Mouse (Mus musculus) neural tube, embryonic 11.5 days (tissue): Measurements from ENCODE around the gene Rpl4. TPM values are rescaled to one million over a fixed set of nuclear protein-coding genes. Genes with fewer than 3 reads are reported as not detected.
"Not testable (repeated sequence)": the region's sequence is repeated elsewhere in the genome, so short reads cannot be mapped to it uniquely, and the experiment has no call there.

Source experiments
- ATAC-seq: fragments of 200-750 bp; cut with Nextera tagmentation; 2 replicates; pipeline ENCODE4 v1.8.0; 2017; ENCODE audit warnings: moderate number of reproducible peaks, mild to moderate bottlenecking, moderate TSS enrichment, moderate library complexity; ENCODE audit not compliant: insufficient read depth, low FRiP score, low TSS enrichment
- DNase-seq: peaks from one replicate; pipeline ENCODE4 v3.0.0-alpha.2; 2015; ENCODE audit warnings: low spot score
- H3K27ac ChIP-seq: fragments of 300-500 bp; sonication (generic); 2 replicates; pipeline ENCODE4 v1.5.1; 2014; ENCODE audit warnings: low read depth, mild to moderate bottlenecking, low read length
- H3K27me3 ChIP-seq: fragments of 300-500 bp; sonication (generic); 2 replicates; pipeline ENCODE4 v1.6.1; 2014; ENCODE audit warnings: mild to moderate bottlenecking, low read length, mixed read lengths; ENCODE audit not compliant: control insufficient read depth, insufficient read depth
- H3K36me3 ChIP-seq: fragments of 300-500 bp; sonication (generic); 2 replicates; pipeline ENCODE4 v1.6.1; 2014; ENCODE audit warnings: mild to moderate bottlenecking, low read length, moderate library complexity, mixed read lengths; ENCODE audit not compliant: control insufficient read depth, insufficient read depth
- H3K4me1 ChIP-seq: fragments of 300-500 bp; sonication (generic); 2 replicates; pipeline ENCODE4 v1.6.1; 2014; ENCODE audit warnings: low read length, mixed read lengths; ENCODE audit not compliant: control insufficient read depth, insufficient read depth
- H3K4me2 ChIP-seq: fragments of 300-500 bp; sonication (generic); 2 replicates; pipeline ENCODE4 v1.6.1; 2014; ENCODE audit warnings: low read depth, mild to moderate bottlenecking, moderate library complexity
- H3K4me3 ChIP-seq: fragments of 300-500 bp; sonication (generic); 2 replicates; pipeline ENCODE4 v1.5.1; 2014; ENCODE audit warnings: low read depth, low read length
- H3K9ac ChIP-seq: fragments of 300-500 bp; sonication (generic); 2 replicates; pipeline ENCODE4 v1.6.1; 2014; ENCODE audit warnings: mild to moderate bottlenecking, low read length
- H3K9me3 ChIP-seq: fragments of 300-500 bp; sonication (generic); 2 replicates; pipeline ENCODE4 v1.6.1; 2016; ENCODE audit warnings: low read length; ENCODE audit not compliant: control insufficient read depth
- WGBS: fragments of 180-500 bp; shearing (Covaris S2); extraction: QIAGEN DNeasy Blood & Tissue Kit; methylation state at CpG from one replicate; pipeline ENCODE4 v1.1.7; 2014; 5-methylcytosine and 5-hydroxymethylcytosine counted together
- polyA plus RNA-seq: library from polyadenylated mRNA; unstranded; fragments of >200 nt; fragmentation: Nextera tagmentation; extraction: Ambion mirVana; gene quantifications from 2 replicates; pipeline ENCODE4 v1.2.1, GENCODE M21; 2014

Gene Rpl4
- polyA plus RNA-seq, 1 experiment from 2014 or later: 1,092 TPM

GRCm38 (mm10) chr9:64169967-64170366, 3.2 kb upstream of the Rpl4 start:
- WGBS: 96% methylated on average over 3 of the region's 3 CpGs
- H3K4me3 ChIP-seq, H3K9me3 ChIP-seq, H3K4me2 ChIP-seq, H3K27me3 ChIP-seq, H3K27ac ChIP-seq, DNase-seq, H3K9ac ChIP-seq, H3K4me1 ChIP-seq, H3K36me3 ChIP-seq, ATAC-seq: not testable (repeated sequence)

- ATAC-seq: no peak
- H3K4me1 ChIP-seq: no peaks in the 10 kb centered on the region
- 3% methylated on average over 18 of the region's 18 CpGs for WGBS
Measured at GRCm38 (mm10) chr9:64172145-64172815, 895 bp upstream of the Rpl4 start.

GRCm38 (mm10) chr9:64173666-64174220, 568 bp downstream of the Rpl4 start:
- Histone ChIP-seq H3K9me3 (no peaks in the 10 kb centered on the region), H3K9ac (peak overlapping the region; percentile 97), H3K4me3 (peak overlapping the region; percentile 68), H3K27me3 (no peaks in the 10 kb centered on the region), H3K36me3 (peaks cover 5% of the 10 kb centered on the region), H3K4me2 (peak overlapping the region; percentile 89), H3K4me1 (no peaks in the 10 kb centered on the region), H3K27ac (no peak overlapping the region)
- ATAC-seq (no peak), DNase-seq (no peak)
- under 1% methylated on average over 16 of the region's 16 CpGs for WGBS

More at GRCm38 (mm10) chr9:64172145-64172815, 895 bp upstream of the Rpl4 start:
- peak overlapping the region; percentile 97 for H3K9ac ChIP-seq
- H3K27me3 ChIP-seq: no peaks in the 10 kb centered on the region
- H3K36me3 ChIP-seq: peaks cover 3% of the 10 kb centered on the region
- peak overlapping the region; percentile 68 for H3K4me3 ChIP-seq
- peak overlapping the region; percentile 46 for H3K4me2 ChIP-seq
- DNase-seq: no peak
- peak overlapping the region; percentile 61 for H3K27ac ChIP-seq
- H3K9me3 ChIP-seq: no peaks in the 10 kb centered on the region

- Histone ChIP-seq H3K4me1 (no peaks in the 10 kb centered on the region), H3K9ac (peak overlapping the region; percentile 97), H3K36me3 (peaks cover 5% of the 10 kb centered on the region), H3K4me3 (peak overlapping the region; percentile 68), H3K4me2 (peak overlapping the region; percentile 89), H3K9me3 (no peaks in the 10 kb centered on the region), H3K27ac (no peak overlapping the region), H3K27me3 (no peaks in the 10 kb centered on the region)
- ATAC-seq (no peak), DNase-seq (no peak)
Measured at GRCm38 (mm10) chr9:64174341-64174740, 1.2 kb downstream of the Rpl4 start.

- Histone ChIP-seq H3K4me2 (peak overlapping the region; percentile 89), H3K4me1 (0 out of 2 replicates have a peak, but pooled peaks cover under 1% of the 10 kb centered on the region), H3K27me3 (no peaks in the 10 kb centered on the region), H3K27ac (no peak overlapping the region), H3K4me3 (peak overlapping the region; percentile 68; the same call in 1 of the 2 replicates), H3K9me3 (no peaks in the 10 kb centered on the region), H3K9ac (no peak overlapping the region), H3K36me3 (peaks cover 5% of the 10 kb centered on the region)
- 75% methylated on average over 8 of the region's 8 CpGs for WGBS
- ATAC-seq (no peak), DNase-seq (no peak)
Measured at GRCm38 (mm10) chr9:64174766-64175165, 1.6 kb downstream of the Rpl4 start.

GRCm38 (mm10) chr9:64175378-64175777, 2.2 kb downstream of the Rpl4 start:
- H3K9ac ChIP-seq: no peak overlapping the region
- H3K9me3 ChIP-seq: no peaks in the 10 kb centered on the region
- H3K36me3 ChIP-seq: peaks cover 5% of the 10 kb centered on the region
- 90% methylated on average over 11 of the region's 11 CpGs for WGBS
- no peak overlapping the region for H3K27ac ChIP-seq
- H3K4me3 ChIP-seq: no peak overlapping the region
- H3K4me1 ChIP-seq: 0 out of 2 replicates have a peak, but pooled peaks cover 2% of the 10 kb centered on the region
- ATAC-seq (no peak), DNase-seq (no peak)
- H3K4me2 ChIP-seq: no peak overlapping the region
- no peaks in the 10 kb centered on the region for H3K27me3 ChIP-seq

GRCm38 (mm10) chr9:64178610-64178973, 5.4 kb downstream of the Rpl4 start:
- Histone ChIP-seq H3K4me2 (peak overlapping the region; percentile 41), H3K36me3 (peaks cover 5% of the 10 kb centered on the region), H3K4me1 (0 out of 2 replicates have a peak, but pooled peaks cover 2% of the 10 kb centered on the region), H3K9me3 (no peaks in the 10 kb centered on the region), H3K9ac (no peak overlapping the region), H3K27me3 (no peaks in the 10 kb centered on the region), H3K4me3 (no peak overlapping the region), H3K27ac (peak overlapping the region; percentile 47; the same call in 1 of the 2 replicates)
- peak; percentile 35 for DNase-seq
- peak; percentile 54; the same call in 1 of the 2 replicates for ATAC-seq
- 43% methylated on average over 3 of the region's 3 CpGs for WGBS

GRCm38 (mm10) chr9:64178974-64179646, 5.9 kb downstream of the Rpl4 start, which contains the start of gene Snapc5:
Gene Snapc5 (plus strand): TSS chr9:64179274.
- peak within 1 kb of the TSS; percentile 47 for H3K27ac ChIP-seq
- H3K9ac ChIP-seq: peak within 1 kb of the TSS; percentile 59
- peak within 1 kb of the TSS; percentile 54 for H3K4me3 ChIP-seq
- no peaks in the 10 kb centered on the region for H3K9me3 ChIP-seq
- WGBS: under 1% methylated on average over 35 of the region's 35 CpGs
- 0 out of 2 replicates have a peak, but pooled peaks cover 2% of the 10 kb centered on the region for H3K4me1 ChIP-seq
- no peaks in the 10 kb centered on the region for H3K27me3 ChIP-seq
- peak; percentile 96 for ATAC-seq
- H3K36me3 ChIP-seq: peaks cover 5% of the 10 kb centered on the region
- peak; percentile 97 for DNase-seq
- peak within 1 kb of the TSS; percentile 41 for H3K4me2 ChIP-seq
